Mouse (Mus musculus) heart, embryonic 16.5 days (tissue): Measurements from ENCODE around the gene Clstn1. TPM values are rescaled to one million over a fixed set of nuclear protein-coding genes. Genes with fewer than 3 reads are reported as not detected.
A peak's percentile ranks its signal among the peaks of the same experiment; 100 is the strongest.

Experiments
- ATAC-seq: fragments of 200-750 bp; cut with Nextera tagmentation; replicated peaks from 2 replicates; pipeline ENCODE4 v1.8.0; 2017; ENCODE audit warnings: moderate number of reproducible peaks; ENCODE audit not compliant: insufficient read depth, low FRiP score; ENCODE audit errors: extremely low read depth
- H3K27ac ChIP-seq: fragments of 300-500 bp; sonication (generic); 2 replicates; pipeline ENCODE4 v1.5.1; 2014; ENCODE audit warnings: mild to moderate bottlenecking, low read length, control low read depth, moderate library complexity
- H3K27me3 ChIP-seq: fragments of 300-500 bp; sonication (generic); 2 replicates; pipeline ENCODE4 v1.6.1; 2014; ENCODE audit warnings: low read length, mixed read lengths; ENCODE audit not compliant: control insufficient read depth, insufficient read depth
- H3K36me3 ChIP-seq: fragments of 300-500 bp; sonication (generic); 2 replicates; pipeline ENCODE4 v1.6.1; 2014; ENCODE audit not compliant: control insufficient read depth, insufficient read depth
- H3K4me1 ChIP-seq: fragments of 300-500 bp; sonication (generic); 2 replicates; pipeline ENCODE4 v1.6.1; 2014; ENCODE audit warnings: low read length, mixed read lengths; ENCODE audit not compliant: control insufficient read depth, insufficient read depth
- H3K4me2 ChIP-seq: fragments of 300-500 bp; sonication (generic); 2 replicates; pipeline ENCODE4 v1.6.1; 2014; ENCODE audit warnings: low read depth, mild to moderate bottlenecking, control low read depth, low read length
- H3K4me3 ChIP-seq: fragments of 300-500 bp; sonication (generic); 2 replicates; pipeline ENCODE4 v1.5.1; 2014; ENCODE audit warnings: mild to moderate bottlenecking, control low read depth, low read length
- H3K9ac ChIP-seq: fragments of 300-500 bp; sonication (generic); 2 replicates; pipeline ENCODE4 v1.6.1; 2014; ENCODE audit warnings: low read length, control low read depth
- H3K9me3 ChIP-seq: fragments of 300-500 bp; sonication (generic); replicated peaks from 2 replicates; pipeline ENCODE4 v1.6.1; 2016; ENCODE audit warnings: low read length; ENCODE audit not compliant: control insufficient read depth
- WGBS: fragments of 180-500 bp; shearing (Covaris S2); extraction: QIAGEN DNeasy Blood & Tissue Kit; methylation state at CpG from one replicate; pipeline ENCODE4 v1.1.7; 2014; 5-methylcytosine and 5-hydroxymethylcytosine counted together
- polyA plus RNA-seq: library from polyadenylated mRNA; unstranded; fragments of >200 nt; fragmentation: Nextera tagmentation; extraction: Ambion mirVana; gene quantifications from 2 replicates; pipeline ENCODE4 v1.2.1, GENCODE M21; 2015

The Clstn1 gene
- polyA plus RNA-seq, 1 experiment from 2014 or later, result 6.7 TPM

- WGBS, result 38% methylated on average over 21 of the region's 21 CpGs
- H3K4me3 ChIP-seq, result peak overlapping the region; percentile 19; the same call in 1 of the 2 replicates
- peak overlapping the region; percentile 47 for H3K4me2 ChIP-seq
- H3K27ac ChIP-seq, result peak overlapping the region; percentile 65
- no peaks in the 10 kb centered on the region for H3K36me3 ChIP-seq
- H3K9ac ChIP-seq, result peak overlapping the region; percentile 38; the same call in 1 of the 2 replicates
- H3K27me3 ChIP-seq, result no peaks in the 10 kb centered on the region
- H3K9me3 ChIP-seq, result peaks cover 3% of the 10 kb centered on the region; the same call in 1 of the 2 replicates
- peaks cover 43% of the 10 kb centered on the region for H3K4me1 ChIP-seq
- ATAC-seq, result peak; percentile 63
Observed at GRCm38 (mm10) chr4:149561986-149562904, 24.0 kb upstream of the Clstn1 start.

- Histone ChIP-seq H3K27ac (peak overlapping the region; percentile 65), H3K27me3 (no peaks in the 10 kb centered on the region), H3K4me1 (peaks cover 42% of the 10 kb centered on the region), H3K9me3 (peaks cover 3% of the 10 kb centered on the region; the same call in 1 of the 2 replicates), H3K4me2 (peak overlapping the region; percentile 47), H3K36me3 (no peaks in the 10 kb centered on the region), H3K9ac (peak overlapping the region; percentile 38; the same call in 1 of the 2 replicates), H3K4me3 (peak overlapping the region; percentile 19; the same call in 1 of the 2 replicates)
- no peak for ATAC-seq
- 46% methylated on average over 7 of the region's 7 CpGs for WGBS
Observed at GRCm38 (mm10) chr4:149562905-149563347, 23.3 kb upstream of the Clstn1 start.

- Histone ChIP-seq H3K4me1 (peaks cover 38% of the 10 kb centered on the region), H3K4me2 (peak overlapping the region; percentile 59), H3K27ac (peak overlapping the region; percentile 53), H3K9ac (0 out of 2 replicates have a peak overlapping the region, but pooled peaks have one; percentile 19), H3K4me3 (peak overlapping the region; percentile 38), H3K27me3 (no peaks in the 10 kb centered on the region), H3K36me3 (no peaks in the 10 kb centered on the region), H3K9me3 (peaks cover 3% of the 10 kb centered on the region; the same call in 1 of the 2 replicates)
- 35% methylated on average over 10 of the region's 10 CpGs for WGBS
- ATAC-seq, result peak; percentile 33; the same call in 1 of the 2 replicates
Observed at GRCm38 (mm10) chr4:149563941-149564361, 22.3 kb upstream of the Clstn1 start.

- Histone ChIP-seq H3K36me3 (no peaks in the 10 kb centered on the region), H3K9ac (0 out of 2 replicates have a peak overlapping the region, but pooled peaks have one; percentile 19), H3K27me3 (no peaks in the 10 kb centered on the region), H3K4me3 (peak overlapping the region; percentile 38), H3K9me3 (peaks cover 3% of the 10 kb centered on the region; the same call in 1 of the 2 replicates), H3K4me1 (peaks cover 38% of the 10 kb centered on the region), H3K4me2 (peak overlapping the region; percentile 59), H3K27ac (peak overlapping the region; percentile 73)
- 44% methylated on average over 20 of the region's 20 CpGs for WGBS
- ATAC-seq, result peak; percentile 75
Observed at GRCm38 (mm10) chr4:149564452-149565407, 21.5 kb upstream of the Clstn1 start.

- Histone ChIP-seq H3K36me3 (no peaks in the 10 kb centered on the region), H3K4me3 (no peak overlapping the region), H3K9me3 (no peaks in the 10 kb centered on the region), H3K27me3 (no peaks in the 10 kb centered on the region), H3K4me1 (peaks cover 42% of the 10 kb centered on the region), H3K27ac (no peak overlapping the region), H3K4me2 (no peak overlapping the region), H3K9ac (no peak overlapping the region)
- 24% methylated on average over 8 of the region's 8 CpGs for WGBS
- no peak for ATAC-seq
Observed at GRCm38 (mm10) chr4:149567432-149568026, 18.7 kb upstream of the Clstn1 start.

GRCm38 (mm10) chr4:149568622-149569021 is 17.6 kb upstream of the Clstn1 start:
- no peak overlapping the region for H3K27ac ChIP-seq
- H3K9ac ChIP-seq, result no peak overlapping the region
- WGBS, result 65% methylated on average over 6 of the region's 6 CpGs
- no peaks in the 10 kb centered on the region for H3K36me3 ChIP-seq
- no peak overlapping the region for H3K4me2 ChIP-seq
- 0 out of 2 replicates have a peak, but pooled peaks cover 2% of the 10 kb centered on the region for H3K27me3 ChIP-seq
- no peak for ATAC-seq
- H3K4me1 ChIP-seq, result peaks cover 36% of the 10 kb centered on the region
- no peaks in the 10 kb centered on the region for H3K9me3 ChIP-seq
- H3K4me3 ChIP-seq, result no peak overlapping the region

GRCm38 (mm10) chr4:149569781-149570497 is 16.3 kb upstream of the Clstn1 start:
- Histone ChIP-seq H3K27me3 (0 out of 2 replicates have a peak, but pooled peaks cover 2% of the 10 kb centered on the region), H3K27ac (no peak overlapping the region), H3K9me3 (no peaks in the 10 kb centered on the region), H3K36me3 (no peaks in the 10 kb centered on the region), H3K4me1 (peaks cover 23% of the 10 kb centered on the region), H3K4me3 (no peak overlapping the region), H3K9ac (no peak overlapping the region), H3K4me2 (no peak overlapping the region)
- ATAC-seq, result no peak
- 83% methylated on average over 6 of the region's 6 CpGs for WGBS

GRCm38 (mm10) chr4:149570498-149570863 is 15.8 kb upstream of the Clstn1 start:
- 66% methylated on average over 4 of the region's 4 CpGs for WGBS
- Histone ChIP-seq H3K9me3 (no peaks in the 10 kb centered on the region), H3K4me2 (no peak overlapping the region), H3K9ac (no peak overlapping the region), H3K4me3 (no peak overlapping the region), H3K4me1 (peaks cover 19% of the 10 kb centered on the region), H3K27ac (no peak overlapping the region), H3K27me3 (0 out of 2 replicates have a peak, but pooled peaks cover 2% of the 10 kb centered on the region), H3K36me3 (no peaks in the 10 kb centered on the region)
- ATAC-seq, result no peak
